Mouse (Mus musculus) layer of hippocampus, postnatal 10 days (tissue): Measurements from ENCODE around the gene Cst7. TPM values are rescaled to one million over a fixed set of nuclear protein-coding genes. Genes with fewer than 3 reads are reported as not detected.

Experiments used
- DNase-seq, 2 experiments: peaks; one replicate each; pipeline ENCODE4 v3.0.0; 2021; ENCODE audit warnings: low spot score in 2 of 2
- total RNA-seq, 2 experiments: library from RNA; stranded (reverse); gene quantifications; 2 replicates each; pipeline ENCODE4 v1.2.3; 2021

The Cst7 gene
- total RNA-seq, 2 experiments from 2014 or later: not detected

- no peak for DNase-seq
These were observed 54.7 kb downstream of the Cst7 start for GRCm38 (mm10) chr2:150624926-150625325.

- DNase-seq: no peak
These were observed 56.9 kb downstream of the Cst7 start for GRCm38 (mm10) chr2:150627140-150627539.

Other genes starting within 250 kb of the Cst7 start
- gene Gm10130, start 246.7 kb upstream of the Cst7 start, total RNA-seq: 1 to 10 TPM in 1 of 2 experiments, not detected in 1; 2.5 TPM
- gene 3300002I08Rik, start 207.7 kb upstream of the Cst7 start, total RNA-seq: 10 to 100 TPM; 10.7 to 12.3 TPM
- gene Zfp442, start 118.9 kb upstream of the Cst7 start, total RNA-seq: 1 to 10 TPM; 7.6 to 8.6 TPM
- under 1 TPM; 0.25 to 0.66 TPM for gene Zfp345, start 85.3 kb upstream of the Cst7 start, total RNA-seq
- gene Apmap, start 38.2 kb downstream of the Cst7 start, total RNA-seq: 10 to 100 TPM; 48.9 to 53.0 TPM
- gene Acss1, start 98.1 kb downstream of the Cst7 start, total RNA-seq: 10 to 100 TPM; 19.5 to 21.9 TPM
- under 1 TPM; 0.09 to 0.30 TPM for gene Vsx1, start 118.9 kb downstream of the Cst7 start, total RNA-seq
- 10 to 100 TPM; 73.1 to 74.9 TPM for gene Entpd6, start 178.6 kb downstream of the Cst7 start, total RNA-seq
- gene Pygb, start 216.3 kb downstream of the Cst7 start, total RNA-seq: 100 to 1,000 TPM; 190 to 196 TPM